Comparison of ENCODE assay signal across 8 mouse cellular contexts in the genomic region with DNA sequence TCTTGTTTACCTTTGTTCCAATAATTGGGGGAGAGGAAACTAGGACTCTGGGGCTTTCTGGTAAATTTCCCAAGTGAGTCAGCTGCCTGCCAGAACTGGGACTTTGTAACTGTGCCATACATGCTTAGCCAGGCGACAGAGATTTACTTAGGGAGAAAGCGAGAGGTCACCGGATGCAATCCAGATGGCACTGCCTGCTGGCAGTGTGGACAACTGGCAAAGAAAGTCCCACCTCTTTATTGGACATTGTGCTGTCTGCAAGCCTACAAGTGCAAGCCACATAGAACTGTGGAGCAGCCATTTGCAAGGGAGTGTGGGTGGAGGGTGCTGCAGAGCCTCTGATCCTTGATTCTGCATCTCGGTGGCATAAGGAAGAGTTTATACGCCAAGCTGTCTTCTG.
DNase-seq lines count a peak whose midpoint lies in the region.

No protein-coding gene starts in this region.

- peak; percentile 20 for DNase-seq in embryo, embryonic 11 days
- DNase-seq in embryo, embryonic 10.5 days (ENCODE audit: low spot score), result no peak
- DNase-seq in adrenal gland, postnatal 10 days, result peak; percentile 73
- peak; percentile 7 to 9 for DNase-seq in frontal cortex, postnatal 25 days (ENCODE audit: low spot score in 2 of 2)
- peak; percentile 24 to 39 for DNase-seq in left cerebral cortex, postnatal 36 days (ENCODE audit: low spot score in 2 of 2)
- DNase-seq in neural tube, embryonic 10.5 days (ENCODE audit: extremely low spot score, low spot score), result no peak
- no peak for DNase-seq in kidney, postnatal 4 days
- no peak for DNase-seq in T-cell, adult 2 months (ENCODE audit: low spot score)

- intact Hi-C loops in left cerebral cortex, postnatal 36 days (cut with DNase I), result no loop called here

Comparison
In these comparisons a context has a peak if more than half of its experiments do, and no peak if none do; other contexts are left out.
1. DNase-seq: peak in embryo, embryonic 11 days (single experiment), adrenal gland, postnatal 10 days (single experiment), frontal cortex, postnatal 25 days (2 of 2) and left cerebral cortex, postnatal 36 days (2 of 2); none in embryo, embryonic 10.5 days (single experiment), neural tube, embryonic 10.5 days (single experiment), kidney, postnatal 4 days (0 of 2) and T-cell, adult 2 months (single experiment).